Mouse (Mus musculus) myocyte (in vitro differentiated cells): ENCODE data around the gene Cela2a.

Source experiments
- CEBPB ChIP-seq: IDR thresholded peaks from 2 replicates; pipeline ENCODE4 v1.6.1; 2011; ENCODE audit warnings: mild to moderate bottlenecking, moderate library complexity; ENCODE audit not compliant: poor library complexity, insufficient read depth, severe bottlenecking
- E2F4 ChIP-seq: IDR thresholded peaks from one replicate; pipeline ENCODE4 v1.6.1; 2011; ENCODE audit warnings: mild to moderate bottlenecking, control low read depth, moderate library complexity; ENCODE audit not compliant: insufficient read depth
- MAX ChIP-seq: IDR thresholded peaks from one replicate; pipeline ENCODE4 v1.6.1; 2011; ENCODE audit warnings: low read depth, mild to moderate bottlenecking, control low read depth
- MYOD1 ChIP-seq, 3 experiments: IDR thresholded peaks; one replicate each; pipeline ENCODE4 v1.6.1; 2011; ENCODE audit warnings: control low read depth in 2 of 3, low read depth in 2 of 3, mild to moderate bottlenecking in 2 of 3, moderate library complexity in 1 of 3; ENCODE audit not compliant: insufficient read length in 2 of 3, control insufficient read depth in 1 of 3
- POLR2A ChIP-seq: IDR thresholded peaks from one replicate; pipeline ENCODE4 v1.6.1; 2011; ENCODE audit warnings: low read depth, mild to moderate bottlenecking, control low read depth, moderate library complexity; ENCODE audit not compliant: insufficient read length

DNA sequence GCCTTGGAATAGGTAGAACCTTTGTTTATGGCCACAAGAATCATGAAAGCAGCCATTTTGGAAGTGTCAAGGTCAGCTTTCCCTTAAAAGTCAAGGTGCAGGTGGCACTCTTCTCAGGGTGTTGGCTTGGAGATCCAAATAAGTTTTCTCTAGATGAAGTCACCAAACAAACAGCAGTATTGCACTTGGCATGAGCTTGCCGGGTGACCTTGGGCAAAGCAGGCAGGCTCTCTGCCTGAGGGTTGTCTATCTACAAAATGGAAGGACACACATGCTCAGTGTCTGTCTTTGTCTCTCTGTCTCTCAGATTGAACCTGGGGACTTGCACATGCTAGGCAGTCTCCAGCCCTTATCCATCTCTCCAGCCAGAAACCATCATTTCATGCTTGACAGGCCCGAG lies 1.4 kb upstream of the Cela2a start:
- TF ChIP-seq POLR2A, result no peak
- no peak for TF ChIP-seq E2F4
- TF ChIP-seq MYOD1 (IDR thresholded peaks at IDR 0.05; ENCODE audit: control insufficient read depth in 1 of 3, insufficient read length in 2 of 3, low read depth in 2 of 3), result no peak
- TF ChIP-seq MAX, result no peak
- no peak for TF ChIP-seq CEBPB
